ENCODE assay signal across 21 mouse cellular contexts in the genomic region with DNA sequence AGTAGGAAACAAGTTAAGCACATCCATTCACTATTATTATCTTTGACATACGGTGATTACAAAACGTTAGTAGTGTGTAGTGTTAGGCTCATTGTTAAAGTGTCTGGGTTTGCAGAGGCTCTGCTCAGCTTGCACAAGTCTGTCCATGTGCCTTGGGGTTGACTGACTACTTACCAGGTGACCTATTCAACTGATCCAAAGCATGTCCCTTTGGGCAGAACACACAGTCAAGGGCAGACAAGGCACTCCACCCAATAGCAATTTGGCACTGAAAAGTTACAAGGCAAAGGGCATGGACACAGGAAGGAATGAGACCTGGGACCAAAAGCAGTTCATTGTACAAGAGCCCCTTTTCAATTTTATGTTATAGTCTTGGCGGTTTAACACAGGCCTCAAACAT.
"Had no signal": no experiment of that assay in that cellular context is flagged by ENCODE, and none has a peak within 500 bp of the region (broad histone marks: within the 10 kb centered on the region; RNA-seq: fewer than 3 reads in every experiment).

No protein-coding gene starts in this region.

- H3K27ac ChIP-seq: kidney, postnatal 0 days; layer of hippocampus, adult 2 months; limb, embryonic 10.5 days; limb, embryonic 13.5 days; liver, embryonic 14.5 days; macrophage; midbrain, embryonic 12.5 days; midbrain, embryonic 15.5 days; neural tube, embryonic 12.5 days; neural tube, embryonic 15.5 days; stomach, postnatal 0 days had no signal

- H3K4me3 ChIP-seq: layer of hippocampus, adult 2 months; limb, embryonic 10.5 days; limb, embryonic 13.5 days; midbrain, embryonic 12.5 days; midbrain, embryonic 15.5 days; neural tube, embryonic 12.5 days; neural tube, embryonic 15.5 days had no signal

- H3K4me1 ChIP-seq: limb, embryonic 10.5 days; midbrain, embryonic 12.5 days; midbrain, embryonic 15.5 days; neural tube, embryonic 12.5 days; neural tube, embryonic 15.5 days had no signal

- H3K27me3 ChIP-seq: limb, embryonic 13.5 days; midbrain, embryonic 12.5 days; midbrain, embryonic 15.5 days; neural tube, embryonic 12.5 days; neural tube, embryonic 15.5 days had no signal

- H3K36me3 ChIP-seq: limb, embryonic 10.5 days; limb, embryonic 13.5 days; midbrain, embryonic 12.5 days; midbrain, embryonic 15.5 days; neural tube, embryonic 12.5 days; neural tube, embryonic 15.5 days had no signal

- DNase-seq: layer of hippocampus, adult 9-11 months; liver; liver, postnatal 0 days; lung, embryonic 14.5 days; right cerebral cortex, adult 18-20 months; right cerebral cortex, postnatal 14 days; right cerebral cortex, postnatal 4 days; thymus, adult 2 months; thymus, postnatal 14 days; thymus, postnatal 4 days had no signal
